Mouse (Mus musculus) forebrain, embryonic 16.5 days (tissue): Measurements from ENCODE around the gene Col15a1. TPM values are rescaled to one million over a fixed set of nuclear protein-coding genes. Genes with fewer than 3 reads are reported as not detected.

Experiments
- ATAC-seq: fragments of 200-750 bp; cut with Nextera tagmentation; 2 replicates; pipeline ENCODE4 v1.8.0; 2017; ENCODE audit warnings: mild to moderate bottlenecking, moderate library complexity
- H3K27ac ChIP-seq: fragments of 300-500 bp; sonication (generic); 2 replicates; pipeline ENCODE4 v1.5.1; 2014; ENCODE audit warnings: low read length, control low read depth
- H3K27me3 ChIP-seq: fragments of 300-500 bp; sonication (generic); replicated peaks from 2 replicates; pipeline ENCODE4 v1.6.1; 2014; ENCODE audit warnings: low read length; ENCODE audit not compliant: control insufficient read depth, insufficient read depth
- H3K36me3 ChIP-seq: fragments of 300-500 bp; sonication (generic); 2 replicates; pipeline ENCODE4 v1.6.1; 2014; ENCODE audit not compliant: control insufficient read depth, insufficient read depth
- H3K4me1 ChIP-seq: fragments of 300-500 bp; sonication (generic); replicated peaks from 2 replicates; pipeline ENCODE4 v1.6.1; 2014; ENCODE audit warnings: low read length; ENCODE audit not compliant: control insufficient read depth, insufficient read depth
- H3K4me2 ChIP-seq: fragments of 300-500 bp; sonication (generic); 2 replicates; pipeline ENCODE4 v1.6.1; 2014; ENCODE audit warnings: mild to moderate bottlenecking, low read length, control low read depth
- H3K4me3 ChIP-seq: fragments of 300-500 bp; sonication (generic); replicated peaks from 2 replicates; pipeline ENCODE4 v1.5.1; 2014; ENCODE audit warnings: mild to moderate bottlenecking, low read length, control low read depth
- H3K9ac ChIP-seq: fragments of 300-500 bp; sonication (generic); replicated peaks from 2 replicates; pipeline ENCODE4 v1.6.1; 2014; ENCODE audit warnings: low read depth, low read length, control low read depth
- H3K9me3 ChIP-seq: fragments of 300-500 bp; sonication (generic); 2 replicates; pipeline ENCODE4 v1.6.1; 2016; ENCODE audit warnings: low read length; ENCODE audit not compliant: control insufficient read depth
- WGBS: fragments of 180-500 bp; shearing (Covaris S2); extraction: QIAGEN DNeasy Blood & Tissue Kit; methylation state at CpG from one replicate; pipeline ENCODE4 v1.1.7; 2014; 5-methylcytosine and 5-hydroxymethylcytosine counted together
- polyA plus RNA-seq: library from polyadenylated mRNA; unstranded; fragments of >200 nt; fragmentation: Nextera tagmentation; extraction: Ambion mirVana; gene quantifications from 2 replicates; pipeline ENCODE4 v1.2.1, GENCODE M21; 2015

Gene Col15a1
- polyA plus RNA-seq, 1 experiment from 2014 or later: 2.8 TPM

- Histone ChIP-seq H3K4me2 (no peak overlapping the region), H3K9me3 (no peaks in the 10 kb centered on the region), H3K36me3 (no peaks in the 10 kb centered on the region), H3K27me3 (no peaks in the 10 kb centered on the region), H3K4me1 (peaks cover 11% of the 10 kb centered on the region), H3K9ac (no peak overlapping the region), H3K27ac (no peak overlapping the region), H3K4me3 (no peak overlapping the region)
- WGBS: 33% methylated on average over 4 of the region's 4 CpGs
- no peak for ATAC-seq
These were observed 80.3 kb downstream of the Col15a1 start for GRCm38 (mm10) chr4:47288306-47288705.

DNA sequence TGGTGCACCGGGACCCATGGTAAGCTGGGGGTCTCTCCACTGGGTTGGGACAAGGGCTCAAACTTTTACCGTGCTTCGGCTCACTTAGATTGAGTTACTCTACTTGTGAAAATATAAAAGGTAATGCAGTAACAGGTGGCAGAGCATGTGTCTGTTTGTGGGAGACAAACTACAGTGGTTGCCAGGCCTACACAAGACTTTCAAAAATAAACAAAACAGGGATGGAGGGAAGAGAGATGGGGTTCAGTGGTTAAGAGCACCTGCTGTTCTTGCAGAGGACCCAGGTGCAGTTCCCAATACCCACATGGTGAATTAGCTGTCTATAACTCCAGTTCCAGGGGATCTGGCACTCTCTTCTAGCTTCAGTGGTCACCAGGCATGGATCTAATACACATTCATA lies 81.6 kb downstream of the Col15a1 start:
- WGBS: 95% methylated on average over 3 of the region's 3 CpGs
- ATAC-seq: no peak
- Histone ChIP-seq H3K27ac (no peak overlapping the region), H3K36me3 (no peaks in the 10 kb centered on the region), H3K27me3 (no peaks in the 10 kb centered on the region), H3K9me3 (no peaks in the 10 kb centered on the region), H3K4me3 (no peak overlapping the region), H3K4me2 (no peak overlapping the region), H3K9ac (no peak overlapping the region), H3K4me1 (peaks cover 11% of the 10 kb centered on the region)

DNA sequence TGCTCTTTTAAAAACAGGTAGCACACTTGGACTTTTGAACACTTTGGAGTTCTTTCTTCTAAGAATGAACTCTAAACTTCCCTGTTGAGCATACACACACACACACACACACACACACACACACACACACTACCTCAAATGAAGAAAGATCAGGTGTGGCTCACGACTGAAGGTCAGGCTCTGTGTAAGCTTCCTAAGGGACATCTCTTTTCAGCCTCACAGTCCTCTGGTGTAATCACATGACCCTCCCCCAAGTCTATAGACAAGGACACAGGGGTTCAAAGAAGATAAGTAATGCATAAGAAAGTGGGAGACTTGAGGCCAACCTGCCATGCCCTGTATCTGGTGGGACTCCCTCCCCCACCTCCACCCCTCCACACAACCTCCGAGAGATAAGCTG lies 82.5 kb downstream of the Col15a1 start:
- 90% methylated on average over 2 of the region's 2 CpGs for WGBS
- no peak overlapping the region for H3K4me2 ChIP-seq

DNA sequence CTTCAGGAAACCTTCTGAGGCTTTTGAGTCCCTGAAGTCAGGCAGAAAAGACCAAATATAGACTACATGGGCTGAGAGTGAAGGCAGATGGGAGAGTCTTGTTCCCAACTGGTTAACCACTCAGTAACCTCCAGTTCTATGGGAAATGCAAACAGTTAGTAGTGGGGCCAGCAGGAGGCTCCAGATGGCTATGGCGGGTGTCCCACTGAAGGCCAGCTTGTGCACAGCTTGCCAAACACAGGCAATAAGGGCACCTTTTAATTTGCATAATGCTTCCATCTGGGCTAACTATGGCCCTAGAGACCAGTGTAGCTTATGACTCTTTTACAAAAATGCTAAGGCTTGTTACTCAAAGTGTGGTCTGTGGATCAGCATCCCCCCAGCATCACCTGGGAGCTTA lies 83.1 kb downstream of the Col15a1 start:
- Histone ChIP-seq H3K9me3 (no peaks in the 10 kb centered on the region), H3K9ac (no peak overlapping the region), H3K27me3 (no peaks in the 10 kb centered on the region), H3K4me1 (peaks cover 11% of the 10 kb centered on the region), H3K36me3 (no peaks in the 10 kb centered on the region), H3K4me3 (no peak overlapping the region), H3K4me2 (no peak overlapping the region), H3K27ac (no peak overlapping the region)
- WGBS: 20% methylated on average over 1 of the region's 1 CpGs
- ATAC-seq: peak; percentile 83

More for the DNA sequence above, 82.5 kb downstream of the Col15a1 start:
- no peaks in the 10 kb centered on the region for H3K9me3 ChIP-seq
- H3K27me3 ChIP-seq: no peaks in the 10 kb centered on the region
- peaks cover 11% of the 10 kb centered on the region for H3K4me1 ChIP-seq
- H3K4me3 ChIP-seq: no peak overlapping the region
- no peaks in the 10 kb centered on the region for H3K36me3 ChIP-seq
- H3K27ac ChIP-seq: no peak overlapping the region
- no peak overlapping the region for H3K9ac ChIP-seq
- ATAC-seq: no peak

DNA sequence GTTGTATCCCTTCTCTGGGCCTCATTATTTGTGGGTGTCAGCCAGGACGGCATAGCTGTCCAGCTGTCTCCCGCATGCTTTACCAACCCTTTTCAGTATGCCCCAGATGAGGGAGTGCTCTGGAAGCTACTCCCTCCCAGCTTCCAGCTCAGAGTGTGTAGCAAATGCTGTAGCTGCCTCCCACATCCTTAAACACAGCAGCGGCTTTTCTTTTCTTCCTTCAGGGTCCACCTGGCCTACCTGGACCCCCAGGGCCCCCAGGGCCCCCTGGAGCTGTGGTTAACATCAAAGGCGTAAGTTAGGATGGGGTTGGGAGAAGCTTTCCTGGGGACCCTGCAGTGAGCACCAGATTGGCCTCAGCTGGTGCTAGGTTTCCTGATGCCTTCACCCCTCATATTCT lies 85.0 kb downstream of the Col15a1 start:
- H3K27ac ChIP-seq: no peak overlapping the region
- no peak for ATAC-seq
- H3K4me3 ChIP-seq: no peak overlapping the region
- H3K4me1 ChIP-seq: peaks cover 10% of the 10 kb centered on the region
- no peaks in the 10 kb centered on the region for H3K36me3 ChIP-seq
- no peak overlapping the region for H3K4me2 ChIP-seq
- WGBS: 50% methylated on average over 4 of the region's 4 CpGs
- no peaks in the 10 kb centered on the region for H3K27me3 ChIP-seq
- H3K9ac ChIP-seq: no peak overlapping the region
- H3K9me3 ChIP-seq: no peaks in the 10 kb centered on the region

GRCm38 (mm10) chr4:47293771-47294543 lies 86.0 kb downstream of the Col15a1 start:
- Histone ChIP-seq H3K4me1 (peaks cover 5% of the 10 kb centered on the region; the same call in 1 of the 2 replicates), H3K27me3 (no peaks in the 10 kb centered on the region), H3K9me3 (no peaks in the 10 kb centered on the region), H3K9ac (no peak overlapping the region), H3K27ac (no peak overlapping the region), H3K36me3 (no peaks in the 10 kb centered on the region), H3K4me2 (no peak overlapping the region), H3K4me3 (no peak overlapping the region)
- WGBS: 78% methylated on average over 16 of the region's 16 CpGs
- ATAC-seq: no peak

DNA sequence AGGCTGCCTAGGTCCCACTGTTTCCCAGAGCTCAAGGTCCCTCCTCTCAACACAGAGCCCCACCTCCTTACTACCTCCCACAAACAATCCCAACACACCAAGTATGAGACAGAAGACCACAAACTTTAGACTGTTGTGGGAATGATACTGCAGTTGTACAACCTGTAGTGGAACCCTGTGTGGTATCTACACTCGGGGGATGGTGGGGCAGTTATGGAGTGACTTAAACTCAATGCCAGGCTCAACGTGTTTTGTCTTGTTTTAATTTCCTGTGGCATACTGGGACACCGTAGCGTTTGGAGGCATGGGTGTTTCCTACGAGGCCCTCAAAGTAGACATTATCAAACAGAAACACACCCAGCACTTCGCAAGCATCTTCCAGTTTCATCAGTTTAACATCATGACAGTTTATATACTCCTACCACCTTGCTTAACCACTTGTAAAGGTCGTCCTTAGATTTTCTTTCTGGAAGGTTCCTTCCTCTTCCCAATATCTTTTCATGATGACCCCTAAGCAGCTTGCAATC lies 86.6 kb downstream of the Col15a1 start:
- Histone ChIP-seq H3K4me2 (no peak overlapping the region), H3K4me3 (no peak overlapping the region), H3K9me3 (no peaks in the 10 kb centered on the region), H3K27me3 (no peaks in the 10 kb centered on the region), H3K9ac (no peak overlapping the region), H3K4me1 (peaks cover 5% of the 10 kb centered on the region; the same call in 1 of the 2 replicates), H3K27ac (no peak overlapping the region), H3K36me3 (no peaks in the 10 kb centered on the region)
- 94% methylated on average over 7 of the region's 7 CpGs for WGBS
- ATAC-seq: no peak

- WGBS: 37% methylated on average over 3 of the region's 3 CpGs
- Histone ChIP-seq H3K9me3 (no peaks in the 10 kb centered on the region), H3K4me3 (no peak overlapping the region), H3K27me3 (no peaks in the 10 kb centered on the region), H3K36me3 (no peaks in the 10 kb centered on the region), H3K4me2 (no peak overlapping the region), H3K27ac (0 out of 2 replicates have a peak overlapping the region, but pooled peaks have one; percentile 4), H3K9ac (no peak overlapping the region), H3K4me1 (peaks cover 5% of the 10 kb centered on the region; the same call in 1 of the 2 replicates)
- peak; percentile 48 for ATAC-seq
These were observed 87.6 kb downstream of the Col15a1 start for GRCm38 (mm10) chr4:47295547-47295946.

- Histone ChIP-seq H3K9ac (no peak overlapping the region), H3K27me3 (no peaks in the 10 kb centered on the region), H3K4me1 (no peaks in the 10 kb centered on the region), H3K27ac (no peak overlapping the region), H3K4me2 (no peak overlapping the region), H3K9me3 (no peaks in the 10 kb centered on the region), H3K36me3 (no peaks in the 10 kb centered on the region), H3K4me3 (no peak overlapping the region)
- 76% methylated on average over 2 of the region's 2 CpGs for WGBS
- no peak for ATAC-seq
These were observed 92.7 kb downstream of the Col15a1 start for GRCm38 (mm10) chr4:47300701-47301100.
